ENCODE assay signal across 9 mouse cellular contexts in the genomic region with DNA sequence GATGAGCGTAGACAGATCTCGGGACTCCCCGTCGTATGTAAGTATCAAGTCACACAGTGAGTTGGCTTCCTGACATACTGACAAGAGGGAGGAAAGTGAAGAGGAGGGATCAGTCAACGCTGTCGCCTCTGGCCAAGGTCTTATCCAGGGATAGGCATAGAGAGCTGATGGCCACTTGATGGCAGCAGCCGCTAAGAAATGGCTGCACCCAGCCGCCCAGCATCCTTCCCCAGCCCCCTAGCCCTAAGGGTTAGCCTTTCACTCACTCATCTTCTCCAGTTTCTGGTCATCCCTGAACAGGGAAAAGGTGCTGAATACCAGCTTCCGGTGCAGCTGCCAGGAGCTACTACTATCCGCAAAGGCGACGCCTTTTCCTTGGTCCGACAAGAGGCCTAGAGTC. TPM values are rescaled to one million over a fixed set of nuclear protein-coding genes. Genes with fewer than 3 reads are reported as not detected.
DNase-seq lines count a peak whose midpoint lies in the region; ATAC-seq lines count a peak whose summit lies in the region.
"Had no signal": no experiment of that assay in that cellular context is flagged by ENCODE, and none has a peak within 500 bp of the region (broad histone marks: within the 10 kb centered on the region; RNA-seq: fewer than 3 reads in every experiment).

No protein-coding gene starts in this region.

- no peaks in the 10 kb centered on the region for H3K9me3 ChIP-seq in embryonic facial prominence, embryonic 14.5 days (ENCODE audit: control insufficient read depth, low read length)
- H3K9me3 ChIP-seq: limb, embryonic 12.5 days had no signal

- ATAC-seq in embryonic facial prominence, embryonic 14.5 days (ENCODE audit: low read depth), result peak; percentile 76; the same call in 1 of the 2 replicates

- WGBS in embryonic facial prominence, embryonic 14.5 days, result 14% methylated on average over 13 of the region's 13 CpGs

- no peaks in the 10 kb centered on the region for H3K27me3 ChIP-seq in embryonic facial prominence, embryonic 14.5 days (replicated peaks; ENCODE audit: control insufficient read depth, insufficient read depth, low read length)

- H3K9ac ChIP-seq in embryonic facial prominence, embryonic 14.5 days (ENCODE audit: low read depth, low read length), result no peak overlapping the region
- H3K9ac ChIP-seq: limb, embryonic 12.5 days had no signal

- H3K27ac ChIP-seq in embryonic facial prominence, embryonic 14.5 days (replicated peaks; ENCODE audit: low read depth, low read length), result no peak overlapping the region
- H3K27ac ChIP-seq: limb, embryonic 12.5 days had no signal

- H3K36me3 ChIP-seq in embryonic facial prominence, embryonic 14.5 days (ENCODE audit: control insufficient read depth, insufficient read depth, low read length), result no peaks in the 10 kb centered on the region
- H3K36me3 ChIP-seq: limb, embryonic 12.5 days had no signal

- no peaks in the 10 kb centered on the region for H3K4me1 ChIP-seq in embryonic facial prominence, embryonic 14.5 days (ENCODE audit: control insufficient read depth, insufficient read depth, low read length)
- H3K4me1 ChIP-seq: limb, embryonic 12.5 days had no signal

- DNase-seq in adrenal gland, adult (ENCODE audit: inconsistent age in 2 of 2, low spot score in 1 of 2), result peak; percentile 66 to 87
- no peak for DNase-seq in adrenal gland, postnatal 4 days (ENCODE audit: low spot score in 2 of 2)
- peak; percentile 75 for DNase-seq in adrenal gland, postnatal 10 days
- peak; percentile 44 for DNase-seq in embryonic facial prominence, embryonic 14.5 days (ENCODE audit: low spot score)
- DNase-seq in heart, postnatal 14 days, result peak; percentile 74 to 83
- DNase-seq in layer of hippocampus, postnatal 25 days (ENCODE audit: extremely low spot score in 1 of 2, low spot score in 1 of 2), result peak; percentile 35 to 68
- peak; percentile 63 for DNase-seq in mesoderm, embryonic 11.5 days (ENCODE audit: low read depth, low spot score)
- peak; percentile 41 to 62 for DNase-seq in spleen, adult 18-20 months

- intact Hi-C loops in heart, postnatal 14 days (cut with DNase I), result loop anchor here (1.0 to 10.0 kb wide), 4 partner anchors 70 to 374 kb away; no protein-coding TSS in a partner anchor

- no peak overlapping the region for H3K4me3 ChIP-seq in embryonic facial prominence, embryonic 14.5 days (ENCODE audit: low read depth, low read length)
- H3K4me3 ChIP-seq: limb, embryonic 12.5 days had no signal

- H3K4me2 ChIP-seq in embryonic facial prominence, embryonic 14.5 days (ENCODE audit: low read depth, low read length), result no peak overlapping the region
- H3K4me2 ChIP-seq: limb, embryonic 12.5 days had no signal

RNA-seq across cellular contexts. Expression of gene Cyp17a1, which starts 2.3 kb away (rescaled TPM):
- total RNA-seq in adrenal gland, postnatal 4 days (2021), result 1 to 10 TPM; 1.1 to 1.4 TPM
- total RNA-seq in adrenal gland, postnatal 10 days (2021), result 1 to 10 TPM; 1.3 to 9.6 TPM
- polyA plus RNA-seq in embryonic facial prominence, embryonic 14.5 days (2014; fragmentation: Nextera tagmentation; extraction: Ambion mirVana), result 0.33 and 0.87 TPM in 2 replicates
- total RNA-seq in heart, postnatal 14 days (2021), result not detected
- not detected for total RNA-seq in layer of hippocampus, postnatal 25 days (2021)
- polyA plus RNA-seq: limb, embryonic 12.5 days had no signal

RNA-seq across cellular contexts. Expression of gene Borcs7, which starts 19.0 kb away (rescaled TPM):
- 10 to 100 TPM; 16.2 to 20.9 TPM for total RNA-seq in adrenal gland, postnatal 4 days (2021)
- total RNA-seq in adrenal gland, postnatal 10 days (2021), result 10 to 100 TPM; 13.2 to 13.9 TPM
- 13.9 and 14.3 TPM in 2 replicates for polyA plus RNA-seq in embryonic facial prominence, embryonic 14.5 days (2014; fragmentation: Nextera tagmentation; extraction: Ambion mirVana)
- 1 to 10 TPM; 8.7 to 9.6 TPM for total RNA-seq in heart, postnatal 14 days (2021)
- total RNA-seq in layer of hippocampus, postnatal 25 days (2021), result 10 to 100 TPM; 20.2 to 20.6 TPM

RNA-seq across cellular contexts. Expression of gene As3mt, which starts 36.6 kb away (rescaled TPM):
- total RNA-seq in adrenal gland, postnatal 4 days (2021), result 10 to 100 TPM; 64.6 to 73.2 TPM
- total RNA-seq in adrenal gland, postnatal 10 days (2021), result 10 to 100 TPM; 55.2 to 62.9 TPM
- 19.4 and 24.1 TPM in 2 replicates for polyA plus RNA-seq in embryonic facial prominence, embryonic 14.5 days (2014; fragmentation: Nextera tagmentation; extraction: Ambion mirVana)
- total RNA-seq in heart, postnatal 14 days (2021), result 10 to 100 TPM; 73.6 to 79.9 TPM
- 10 to 100 TPM; 22.0 to 23.8 TPM for total RNA-seq in layer of hippocampus, postnatal 25 days (2021)

Comparison
In these comparisons a context has a peak if more than half of its experiments do, and no peak if none do; other contexts are left out.
1. DNase-seq: peak in adrenal gland, adult (2 of 2), adrenal gland, postnatal 10 days (single experiment), embryonic facial prominence, embryonic 14.5 days (single experiment), heart, postnatal 14 days (2 of 2), layer of hippocampus, postnatal 25 days (2 of 2), mesoderm, embryonic 11.5 days (single experiment) and spleen, adult 18-20 months (2 of 2); none in adrenal gland, postnatal 4 days (0 of 2).